Mouse (Mus musculus) left cerebral cortex, adult 8-10 months (tissue): Measurements from ENCODE around the gene Cmpk1. TPM values are rescaled to one million over a fixed set of nuclear protein-coding genes. Genes with fewer than 3 reads are reported as not detected.

ENCODE experiments used
- total RNA-seq, 4 experiments: library from RNA; stranded (reverse); gene quantifications; 2 replicates each; pipeline ENCODE4 v1.2.4; 2022

The Cmpk1 gene
- total RNA-seq, 4 experiments from 2014 or later, result 65.7 to 72.1 (median 70.6) TPM

Other genes with a start within 250 kb of the Cmpk1 start
- gene Gm12830, start 165.5 kb downstream of the Cmpk1 start, total RNA-seq, result not detected
- under 1 TPM; 0.42 to 0.78 (median 0.50) TPM for gene Foxd2, start 78.4 kb downstream of the Cmpk1 start, total RNA-seq
- not detected for gene Foxe3, start 61.2 kb downstream of the Cmpk1 start, total RNA-seq
- 1 to 10 TPM in 2 of 4 experiments, under 1 TPM in 2; 0.43 to 1.5 (median 0.85) TPM for gene Stil, start 12.9 kb upstream of the Cmpk1 start, total RNA-seq
- gene Tal1, start 69.2 kb upstream of the Cmpk1 start, total RNA-seq, result 1 to 10 TPM; 1.2 to 2.1 (median 1.9) TPM
- gene Pdzk1ip1, start 101.5 kb upstream of the Cmpk1 start, total RNA-seq, result 1 to 10 TPM in 2 of 4 experiments, under 1 TPM in 1, not detected in 1; 0.63 to 1.2 (median 1.1) TPM
- gene Cyp4x1, start 147.0 kb upstream of the Cmpk1 start, total RNA-seq, result 10 to 100 TPM; 11.7 to 14.8 (median 12.9) TPM